Mouse (Mus musculus) gastrocnemius, adult 8-10 months (tissue): ENCODE measurements around the gene Rgs9bp. TPM values are rescaled to one million over a fixed set of nuclear protein-coding genes. Genes with fewer than 3 reads are reported as not detected.
"Not testable (repeated sequence)": the region's sequence is repeated elsewhere in the genome, so short reads cannot be mapped to it uniquely, and the experiment has no call there.

Experiments
- DNase-seq, 2 experiments: peaks; one replicate each; pipeline ENCODE4 v3.0.0; 2022; ENCODE audit warnings: low spot score in 2 of 2
- total RNA-seq, 4 experiments: library from RNA; stranded (reverse); gene quantifications; 2 replicates each; pipeline ENCODE4 v1.2.4; 2022

Rgs9bp gene
- total RNA-seq, 4 experiments from 2014 or later, result 0.04 to 0.10 TPM; not detected in 2

DNA sequence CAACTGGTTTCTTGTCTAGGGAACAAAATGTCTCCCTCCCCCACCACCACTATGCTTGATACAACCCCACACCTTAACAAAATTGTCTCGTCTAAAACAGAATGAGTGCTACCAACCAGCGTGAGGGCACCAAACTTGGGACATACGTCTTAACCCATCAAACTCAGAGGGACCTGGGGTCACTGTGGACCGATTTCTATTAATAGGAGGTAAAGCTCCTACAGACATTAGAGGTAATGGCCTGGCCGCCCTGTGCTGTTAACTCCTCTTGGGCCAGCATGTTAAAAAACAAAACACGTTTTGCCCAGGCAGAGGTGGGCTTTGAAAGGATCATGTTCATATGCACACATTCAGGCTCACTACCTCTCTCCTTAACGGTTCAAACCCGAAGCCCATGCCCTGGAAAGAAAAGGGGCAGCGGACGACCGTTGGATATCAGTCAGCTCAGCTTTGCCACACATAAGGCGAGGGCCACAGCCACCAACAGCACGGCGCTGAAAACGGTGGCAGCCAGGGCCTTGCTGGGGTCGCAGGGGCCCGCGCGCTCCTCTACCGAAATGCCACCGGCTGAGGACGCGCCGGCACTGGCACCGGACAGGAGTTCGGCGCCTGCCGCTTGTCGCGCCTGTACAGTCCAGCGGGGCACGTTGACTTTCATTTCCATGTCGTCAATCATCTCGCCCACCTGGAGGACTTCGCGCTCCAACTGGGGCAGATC lies 1.2 kb downstream of the Rgs9bp start:
- DNase-seq, result no peak

DNA sequence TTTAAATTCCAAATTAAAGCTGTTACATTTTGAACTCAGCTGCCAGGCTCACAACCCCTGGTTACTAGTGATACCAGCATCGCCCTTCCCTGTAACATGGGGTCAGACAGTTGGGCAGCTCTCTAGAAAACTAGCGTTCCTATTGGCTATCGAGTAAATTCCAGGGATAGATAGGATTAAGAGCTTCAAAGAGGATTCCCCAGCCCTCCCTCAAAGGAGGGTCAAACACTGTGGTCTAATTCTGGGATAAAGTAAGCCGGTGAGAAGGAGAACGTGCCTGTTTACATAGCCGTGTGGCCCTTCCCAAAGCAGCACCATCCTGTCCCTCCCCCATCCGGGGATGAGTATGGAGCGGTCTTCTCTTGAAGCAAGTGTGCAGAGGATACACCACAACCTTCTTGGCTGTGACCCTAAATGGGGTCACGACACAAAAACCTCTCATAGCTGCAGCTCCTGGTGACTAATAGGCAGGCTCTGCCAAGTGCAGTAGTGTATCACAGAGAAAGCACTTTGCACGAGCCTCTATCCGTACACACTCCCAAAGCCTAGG lies 1.8 kb downstream of the Rgs9bp start:
- no peak for DNase-seq

DNA sequence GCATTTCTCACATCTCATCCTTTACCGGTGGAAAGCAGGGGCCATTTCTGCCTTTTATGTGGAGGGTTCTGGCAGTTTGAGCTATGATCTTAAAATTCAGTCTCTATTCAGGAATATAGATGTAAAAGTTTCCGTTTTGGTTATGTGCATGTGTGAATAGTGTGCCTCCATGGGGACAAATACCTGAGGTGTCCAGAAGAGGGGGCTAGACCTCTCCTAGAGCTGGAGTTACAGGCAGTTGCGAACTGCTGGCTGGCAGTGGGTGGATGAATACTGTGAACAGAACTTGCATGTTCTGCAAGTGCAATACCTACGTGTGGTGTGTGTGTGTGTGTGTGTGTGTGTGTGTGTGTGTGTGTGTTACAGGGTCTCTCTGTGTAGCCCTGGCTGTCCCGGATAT lies 2.7 kb downstream of the Rgs9bp start:
- no peak for DNase-seq

DNA sequence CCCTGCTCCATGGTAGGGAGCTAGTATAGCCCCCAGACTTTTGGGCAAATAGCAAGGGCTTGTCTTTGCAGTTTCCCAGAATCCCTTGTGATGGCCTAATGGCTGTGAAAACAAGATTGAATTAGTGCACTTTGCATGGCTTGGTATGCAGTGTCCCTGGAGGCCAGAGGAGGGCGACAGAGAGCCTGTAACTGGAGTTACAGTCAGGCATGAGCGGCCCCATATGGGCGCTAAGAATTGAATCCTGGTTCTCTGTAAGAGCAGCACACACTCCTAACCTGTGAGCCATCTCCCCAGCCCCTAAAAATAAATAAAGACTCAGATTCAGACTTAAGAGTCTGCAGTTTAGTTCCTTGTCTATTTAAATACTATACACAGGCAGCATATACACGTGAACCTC lies 5.5 kb downstream of the Rgs9bp start:
- no peak for DNase-seq

DNA sequence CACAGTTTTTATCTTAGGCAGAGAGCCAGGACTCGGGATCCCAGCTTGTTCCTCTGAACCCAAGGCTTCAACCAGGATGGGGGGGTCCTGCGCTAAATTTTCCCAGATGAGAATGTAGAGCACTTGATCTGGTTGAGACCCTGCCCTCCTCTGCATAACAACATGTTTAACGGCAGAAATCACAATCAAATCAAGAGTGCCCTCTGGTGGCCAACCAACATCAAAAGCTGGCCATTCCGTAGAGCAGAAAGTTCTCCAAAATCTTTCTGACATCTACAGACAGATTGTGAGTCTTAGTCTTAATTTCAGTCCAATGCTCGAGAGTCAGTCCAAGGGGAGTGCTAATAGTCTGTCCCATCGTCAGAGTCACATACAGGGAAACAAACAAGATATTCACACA lies 14.5 kb downstream of the Rgs9bp start:
- DNase-seq, result not testable (repeated sequence)

DNA sequence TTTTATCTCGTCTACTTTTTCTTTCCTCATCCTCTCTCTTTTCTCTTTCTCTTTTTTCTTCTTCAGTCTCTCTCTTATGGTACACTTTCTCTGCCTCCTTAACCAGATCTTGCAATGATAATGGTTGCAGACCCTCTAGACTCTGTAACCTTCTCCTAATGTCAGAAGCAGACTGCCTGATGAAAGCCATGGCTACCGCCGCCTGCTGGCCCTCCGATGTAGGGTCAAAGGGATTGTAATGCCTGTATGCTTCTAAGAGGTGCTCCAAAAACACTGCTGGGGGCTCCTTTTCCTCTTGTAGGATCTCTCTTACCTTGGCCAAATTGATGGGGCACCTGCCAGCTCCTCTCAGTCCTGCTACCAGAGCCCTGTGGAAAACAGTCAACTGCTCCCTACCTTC lies 15.7 kb downstream of the Rgs9bp start:
- DNase-seq, result not testable (repeated sequence)

DNA sequence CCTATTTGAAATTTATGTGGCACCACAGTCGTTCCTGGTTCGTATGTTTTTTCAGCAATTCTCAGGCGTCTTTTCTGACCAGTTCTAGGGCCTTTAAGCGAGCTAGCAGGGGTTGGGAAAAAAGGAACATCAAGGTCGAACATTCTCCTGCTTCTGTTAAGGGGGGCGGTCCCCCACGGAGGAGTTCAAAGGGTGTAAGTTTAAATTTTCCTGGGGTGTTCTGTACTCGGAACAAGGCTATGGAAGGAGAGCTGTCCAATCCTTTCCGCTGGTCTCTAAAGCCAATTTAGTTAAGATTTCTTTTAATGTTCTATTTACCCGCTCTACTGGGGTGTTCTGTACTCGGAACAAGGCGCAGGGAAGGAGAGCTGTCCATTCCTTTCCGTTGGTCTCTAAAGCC lies 19.4 kb downstream of the Rgs9bp start:
- not testable (repeated sequence) for DNase-seq

DNA sequence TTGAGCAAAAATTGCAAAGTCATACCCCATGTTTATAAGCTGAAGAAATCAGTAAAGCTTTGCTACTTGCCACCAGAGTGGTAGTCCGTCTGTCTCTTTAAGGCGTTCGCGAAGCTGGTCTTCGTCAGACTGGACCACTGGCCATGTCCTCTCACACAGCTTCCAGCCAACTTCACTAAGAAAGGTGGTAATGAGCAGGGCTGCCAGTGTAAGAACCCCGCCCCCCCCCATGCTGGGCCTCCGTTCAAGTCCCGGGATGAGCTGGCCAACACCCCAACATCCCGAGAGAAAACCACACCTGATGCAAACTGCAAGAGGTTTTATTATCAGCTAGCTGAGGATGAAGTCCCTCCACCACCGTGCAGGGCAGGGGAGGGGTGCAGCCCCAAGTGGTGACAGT lies 20.5 kb downstream of the Rgs9bp start:
- DNase-seq, result not testable (repeated sequence)

DNA sequence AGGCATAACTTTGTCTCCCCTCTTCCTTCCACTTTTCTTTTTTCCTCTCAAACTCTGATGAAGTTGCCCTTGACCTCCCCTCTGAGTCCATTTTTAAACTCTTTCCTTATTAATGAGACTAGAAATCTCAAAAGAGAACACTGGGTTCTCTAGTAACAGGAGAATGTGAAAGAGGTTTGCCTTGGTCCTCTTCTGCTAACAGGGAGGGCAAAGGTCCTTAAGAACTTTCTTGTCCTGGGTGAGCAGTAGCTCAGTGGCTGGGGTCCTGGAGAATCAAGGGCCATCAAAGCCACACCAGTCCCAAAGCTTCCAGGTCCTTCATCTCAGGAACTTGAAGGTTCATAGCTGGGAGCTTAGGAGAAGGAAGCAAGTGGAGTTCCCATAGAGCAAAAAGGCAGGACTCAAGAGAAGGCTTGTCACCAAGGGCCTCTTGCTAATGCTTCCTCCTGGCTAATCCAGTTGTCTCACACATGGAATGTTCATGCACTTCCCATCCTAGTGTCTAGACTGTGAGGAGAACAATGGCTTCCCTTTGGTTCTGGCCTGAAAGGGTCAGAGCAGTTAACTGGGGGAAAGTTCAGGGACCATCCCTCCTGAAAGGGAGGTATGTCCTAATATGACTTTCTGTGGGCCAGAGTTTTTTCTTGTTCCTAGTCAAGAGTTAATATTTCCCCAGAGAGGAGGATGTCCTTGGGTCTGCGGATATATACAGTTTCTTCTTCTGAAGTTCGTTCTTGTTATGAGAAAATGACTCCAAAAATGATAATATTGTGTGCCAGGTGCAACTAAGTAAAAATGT lies 21.1 kb downstream of the Rgs9bp start:
- DNase-seq, result no peak

DNA sequence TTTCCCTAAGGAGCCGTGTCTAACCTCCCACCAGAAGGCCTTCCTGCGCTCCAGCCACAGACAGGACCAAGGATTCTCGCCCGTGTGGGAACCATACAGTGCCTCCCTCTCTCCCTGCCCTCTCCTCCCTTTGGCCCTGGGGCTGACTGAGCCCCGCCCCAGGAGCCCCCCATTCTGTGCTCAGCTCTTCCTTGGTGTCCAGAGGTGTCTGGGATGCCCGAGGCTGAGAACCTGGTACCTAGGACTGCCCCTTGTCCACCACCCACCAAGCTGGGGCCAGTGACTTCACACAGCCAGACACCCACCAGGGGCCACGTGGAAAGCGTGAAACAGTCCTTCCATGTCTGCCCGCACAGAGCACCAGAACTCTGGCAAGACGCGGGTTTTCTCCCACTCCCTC lies 22.3 kb downstream of the Rgs9bp start:
- no peak for DNase-seq

DNA sequence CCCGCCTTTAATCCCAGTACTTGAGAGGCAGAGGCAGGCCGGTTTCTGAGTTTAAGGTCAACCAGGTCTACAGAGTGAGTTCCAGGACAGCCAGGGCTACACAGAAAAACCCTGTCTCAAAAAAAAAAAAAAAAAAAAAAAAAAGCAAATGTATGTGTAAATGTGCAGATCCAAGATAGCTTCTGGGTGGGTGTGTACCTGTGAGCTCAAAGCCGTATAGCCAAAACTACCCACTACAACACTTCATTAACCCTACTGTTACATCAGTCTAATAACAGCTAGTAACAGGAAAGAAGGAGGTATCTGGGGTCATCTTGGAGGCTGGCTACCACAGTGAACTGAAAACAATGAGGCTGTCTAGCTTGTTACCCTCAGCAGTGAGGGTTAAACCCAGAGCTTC lies 25.5 kb downstream of the Rgs9bp start:
- no peak for DNase-seq

DNA sequence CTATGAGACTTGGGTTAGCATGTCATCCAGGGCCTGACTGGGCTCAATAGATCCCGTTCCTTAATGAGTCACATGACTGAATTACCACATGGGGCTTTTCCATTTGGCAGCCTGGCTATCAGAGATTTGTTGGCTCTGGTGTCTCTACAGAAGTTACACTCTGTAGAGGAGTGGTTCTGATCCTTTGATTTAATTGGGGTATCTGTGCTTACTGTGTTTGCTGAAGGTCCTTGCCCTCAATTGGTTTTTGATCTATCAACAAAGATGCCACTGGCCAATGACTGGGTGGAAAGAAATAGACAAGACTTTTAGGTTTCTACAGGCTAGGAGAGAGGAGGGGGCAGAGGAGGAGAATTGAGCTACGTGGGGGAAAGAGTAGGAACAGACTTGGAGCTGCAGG lies 26.7 kb downstream of the Rgs9bp start:
- no peak for DNase-seq

DNA sequence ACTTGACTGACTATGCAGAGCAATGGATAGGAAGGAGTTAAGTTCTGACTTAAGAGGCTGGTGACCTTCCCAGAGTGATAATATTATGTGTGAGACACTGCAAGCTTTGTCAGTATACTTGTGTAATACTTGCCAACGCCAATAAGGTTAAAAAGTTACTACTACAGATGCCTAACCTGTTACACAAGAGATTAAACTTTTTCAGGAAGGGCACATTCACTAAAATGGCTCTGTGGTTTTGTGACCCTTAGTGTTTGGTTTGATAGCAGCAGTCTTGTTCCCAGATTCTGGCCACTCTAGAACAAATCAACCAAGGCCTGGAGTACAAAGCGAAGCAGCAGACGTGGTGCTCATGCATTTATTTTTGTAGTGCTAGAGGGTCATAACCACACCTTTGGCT lies 27.8 kb downstream of the Rgs9bp start:
- DNase-seq, result no peak

DNA sequence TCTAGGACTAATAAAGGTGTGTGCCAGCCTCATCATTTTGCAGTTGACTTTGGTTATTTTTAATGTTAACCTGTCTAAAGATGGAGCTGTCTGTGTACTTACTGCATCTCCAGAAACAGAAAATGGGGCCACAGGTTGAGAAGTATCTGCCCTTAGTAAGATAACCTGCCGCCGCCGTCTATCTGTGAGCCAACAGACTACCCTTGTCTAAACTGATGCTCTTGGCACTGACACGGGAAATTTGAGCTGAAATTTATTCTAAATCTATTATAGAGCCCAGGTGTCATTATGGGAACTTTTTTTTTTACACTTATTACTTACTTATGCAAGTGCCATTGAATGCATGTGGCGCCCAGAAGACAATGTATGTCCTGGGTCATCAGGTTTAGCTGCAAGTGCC lies 28.5 kb downstream of the Rgs9bp start:
- DNase-seq, result no peak

DNA sequence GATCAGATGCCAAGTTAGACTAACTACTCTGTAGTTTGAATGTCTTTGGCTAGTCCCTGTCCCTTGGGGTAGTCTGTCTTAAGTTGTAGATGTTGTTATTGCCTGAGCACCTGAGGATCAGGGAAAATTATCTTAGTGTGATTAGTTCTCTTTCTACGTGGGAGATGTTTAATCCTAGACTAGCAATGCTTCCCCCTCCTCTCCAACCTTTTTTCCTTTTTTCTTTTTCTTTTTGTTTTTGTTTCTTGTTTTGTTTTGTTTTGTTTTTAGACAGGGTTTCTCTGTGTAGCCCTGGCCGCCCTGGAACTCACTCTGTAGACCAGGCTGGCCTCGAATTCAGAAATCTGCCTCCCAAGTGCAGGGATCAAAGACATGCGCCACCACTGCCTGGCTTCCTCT lies 29.2 kb downstream of the Rgs9bp start, which contains the start of gene Nudt19:
Nudt19 (minus strand) TSS at position 100 of the 399 bp plus-strand sequence.
- DNase-seq, result no peak

DNA sequence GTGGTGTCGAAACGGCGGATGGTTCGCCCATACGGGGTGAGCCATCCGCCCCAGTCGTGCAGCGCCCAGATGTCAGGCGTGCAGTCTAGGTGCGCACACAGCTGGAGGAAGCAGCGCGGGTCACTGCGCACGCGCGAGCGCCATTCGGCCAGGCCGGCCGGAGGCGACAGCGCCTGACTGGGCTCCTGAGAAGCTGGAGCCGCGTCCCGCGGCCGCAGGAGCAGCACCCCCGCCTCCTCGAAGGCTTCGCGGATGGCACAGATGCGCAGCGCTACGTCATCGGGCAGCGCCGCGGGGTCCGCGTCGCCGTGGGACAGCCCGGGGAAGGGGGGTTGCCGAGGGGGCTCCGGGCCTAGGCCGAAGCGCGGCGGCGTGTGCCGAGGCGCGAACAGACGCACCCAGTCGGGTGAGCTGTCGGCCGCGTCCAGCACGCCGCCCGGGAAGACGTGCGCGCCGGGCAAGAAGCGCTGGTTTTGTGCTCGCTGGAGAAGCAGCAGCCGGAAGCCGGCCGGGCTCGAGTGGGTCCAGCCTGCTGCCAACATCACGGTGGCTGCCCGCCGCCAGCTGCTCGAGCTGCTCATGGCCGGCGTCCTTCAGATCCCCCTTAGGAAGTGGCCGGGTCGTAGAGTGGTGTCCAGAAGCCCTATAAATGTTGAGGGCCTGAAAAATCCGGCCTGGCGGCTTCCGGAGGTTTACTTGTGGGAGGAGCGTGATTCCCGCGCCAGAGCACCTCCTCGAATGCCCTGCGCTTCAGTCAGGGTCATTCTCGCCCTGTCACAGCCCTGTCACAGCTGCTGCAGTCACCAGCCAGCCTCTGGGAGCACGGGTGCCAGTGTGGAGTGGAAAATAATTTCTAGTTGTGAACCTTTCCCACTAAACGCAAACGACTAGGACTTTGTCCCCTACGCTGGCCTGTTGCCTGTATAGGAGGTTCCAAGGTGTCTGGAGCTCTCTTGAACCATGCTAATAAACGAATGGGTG lies 29.9 kb downstream of the Rgs9bp start:
- peak; percentile 68 to 82 for DNase-seq

DNA sequence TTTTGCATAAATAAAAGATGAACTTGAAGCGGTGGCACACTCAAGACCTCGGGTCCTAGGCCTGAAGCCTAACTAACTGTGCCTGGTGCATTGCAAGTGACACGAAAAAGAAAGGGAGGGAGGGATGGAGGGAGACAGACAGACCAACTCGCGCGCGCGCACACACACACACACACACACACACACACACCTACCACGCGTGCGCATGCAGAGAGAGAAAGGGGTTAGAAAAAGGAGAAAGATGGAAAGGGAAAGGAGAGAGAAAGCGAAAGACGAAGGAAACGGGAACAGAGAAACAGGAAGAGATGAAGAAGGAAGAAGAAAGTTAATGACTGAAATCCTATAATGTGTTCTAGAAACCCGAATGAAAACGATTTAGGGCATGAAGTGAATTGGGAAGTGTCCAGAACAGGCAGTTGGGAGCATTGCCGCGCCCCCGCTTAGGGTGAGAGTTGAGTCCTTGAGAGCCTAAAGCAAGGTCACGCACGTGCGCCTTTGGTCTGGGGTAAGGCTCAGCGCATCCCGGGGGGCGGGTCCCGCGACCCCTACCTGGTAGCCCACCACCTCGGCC lies 30.7 kb downstream of the Rgs9bp start:
- no peak for DNase-seq

DNA sequence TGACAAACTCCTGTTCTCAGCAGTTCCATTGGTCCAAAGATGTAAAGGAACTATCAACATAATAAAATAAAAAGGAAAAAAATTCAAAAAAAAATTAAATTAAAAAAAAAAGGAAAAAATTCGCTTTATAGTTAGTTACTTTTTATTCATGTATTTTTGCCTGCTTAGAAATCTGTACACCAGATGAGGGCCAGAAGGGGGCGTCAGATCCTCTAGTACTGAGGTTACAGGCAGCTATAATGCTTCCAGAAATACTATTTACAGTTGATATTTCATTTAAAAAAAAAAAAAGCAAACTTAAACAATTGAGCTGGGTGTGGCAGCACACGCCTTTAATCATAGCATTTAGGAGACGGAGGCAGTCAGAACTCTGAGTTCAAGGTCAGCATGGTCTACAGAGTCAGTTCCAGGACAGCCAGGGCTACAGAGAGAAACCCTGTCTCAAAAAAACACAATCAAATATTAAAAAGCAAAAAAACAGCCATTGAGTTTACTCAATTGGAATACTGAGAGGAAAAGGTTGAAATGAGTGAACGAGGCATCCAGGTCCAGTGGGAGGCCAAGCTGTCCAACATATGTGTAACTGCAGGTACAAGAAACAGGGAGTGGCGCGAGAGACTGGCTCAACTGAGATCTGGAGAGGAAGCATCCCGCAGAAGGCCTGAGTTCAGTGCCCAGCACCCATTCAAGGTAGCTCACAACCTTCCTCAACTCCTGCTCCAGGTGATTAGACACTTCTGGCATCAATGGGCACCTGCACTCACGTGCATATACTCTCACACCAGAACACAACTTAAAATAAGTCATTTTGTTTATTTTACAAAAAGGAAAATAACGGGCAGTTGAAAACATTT lies 31.4 kb downstream of the Rgs9bp start:
- no peak for DNase-seq

DNA sequence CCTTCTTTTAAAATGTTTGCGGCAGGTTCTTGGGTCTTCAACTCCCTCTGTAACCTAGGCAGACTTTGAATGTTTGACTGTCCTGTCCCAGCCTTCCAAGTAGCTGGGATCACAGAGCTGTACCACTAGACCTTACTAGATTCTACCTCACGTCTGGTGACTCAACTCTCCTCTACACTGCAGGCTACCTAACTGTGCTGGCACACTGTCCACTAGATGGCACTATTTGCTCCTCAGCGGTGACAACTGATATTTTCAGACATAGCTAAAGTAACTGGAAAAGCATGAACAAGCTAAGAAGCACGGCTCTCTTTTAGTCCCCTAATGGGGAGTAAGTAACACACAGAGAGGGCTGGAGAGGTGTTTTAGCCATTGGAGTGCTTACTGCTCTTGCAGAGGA lies 39.5 kb downstream of the Rgs9bp start:
- peak; percentile 12 to 32 for DNase-seq

DNA sequence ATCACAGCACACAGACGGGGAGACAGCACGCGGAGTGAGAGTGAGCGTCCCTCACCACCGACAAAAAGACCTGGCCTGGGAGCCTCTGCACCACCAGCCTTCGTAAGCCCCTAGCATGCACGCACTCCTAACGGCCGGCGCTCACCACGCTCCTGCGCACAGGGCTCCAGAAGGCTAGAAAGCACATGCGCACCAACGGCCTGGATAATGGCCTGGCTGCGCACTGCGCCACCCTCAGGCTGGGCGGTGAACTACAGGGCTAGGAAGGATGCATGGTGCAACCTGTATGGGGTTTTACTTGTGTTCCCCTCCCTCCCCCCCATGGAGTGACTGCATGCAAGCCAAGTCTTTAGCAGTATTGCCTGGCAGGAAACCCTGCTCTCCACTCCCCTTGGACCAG lies 47.8 kb downstream of the Rgs9bp start, which contains the start of gene Tdrd12:
Tdrd12 (minus strand) TSS at position 184 of the 400 bp plus-strand sequence.
- no peak for DNase-seq
